Mouse (Mus musculus) intestine, embryonic 16.5 days (tissue): ENCODE data around the gene Errfi1. TPM values are rescaled to one million over a fixed set of nuclear protein-coding genes. Genes with fewer than 3 reads are reported as not detected.

Source experiments
- ATAC-seq: fragments of 200-750 bp; cut with Nextera tagmentation; 2 replicates; pipeline ENCODE4 v1.8.0; 2017; ENCODE audit warnings: moderate TSS enrichment, moderate library complexity
- H3K27ac ChIP-seq: fragments of 300-500 bp; sonication (generic); 2 replicates; pipeline ENCODE4 v1.5.1; 2014; ENCODE audit warnings: mild to moderate bottlenecking, low read length
- H3K27me3 ChIP-seq: fragments of 300-500 bp; sonication (generic); replicated peaks from 2 replicates; pipeline ENCODE4 v1.6.1; 2014; ENCODE audit warnings: low read length, control low read depth, mixed read lengths; ENCODE audit not compliant: control insufficient read depth, insufficient read depth
- H3K36me3 ChIP-seq: fragments of 300-500 bp; sonication (generic); 2 replicates; pipeline ENCODE4 v1.6.1; 2014; ENCODE audit warnings: low read length, control low read depth; ENCODE audit not compliant: control insufficient read depth, insufficient read depth
- H3K4me1 ChIP-seq: fragments of 300-500 bp; sonication (generic); 2 replicates; pipeline ENCODE4 v1.6.1; 2014; ENCODE audit warnings: low read length, control low read depth, mixed read lengths; ENCODE audit not compliant: control insufficient read depth, insufficient read depth
- H3K4me2 ChIP-seq: fragments of 300-500 bp; sonication (generic); 2 replicates; pipeline ENCODE4 v1.6.1; 2014; ENCODE audit warnings: low read depth, low read length, control low read depth
- H3K4me3 ChIP-seq: fragments of 300-500 bp; sonication (generic); 2 replicates; pipeline ENCODE4 v1.5.1; 2014; ENCODE audit warnings: mild to moderate bottlenecking, low read length
- H3K9ac ChIP-seq: fragments of 300-500 bp; sonication (generic); 2 replicates; pipeline ENCODE4 v1.6.1; 2014; ENCODE audit warnings: low read depth, low read length
- H3K9me3 ChIP-seq: fragments of 300-500 bp; sonication (generic); 2 replicates; pipeline ENCODE4 v1.6.1; 2016; ENCODE audit warnings: low read length, control low read depth; ENCODE audit not compliant: control insufficient read depth
- WGBS: fragments of 180-500 bp; shearing (Covaris S2); extraction: QIAGEN DNeasy Blood & Tissue Kit; methylation state at CpG from one replicate; pipeline ENCODE4 v1.1.7; 2014; 5-methylcytosine and 5-hydroxymethylcytosine counted together
- polyA plus RNA-seq: library from polyadenylated mRNA; unstranded; fragments of >200 nt; fragmentation: Nextera tagmentation; extraction: Ambion mirVana; gene quantifications from 2 replicates; pipeline ENCODE4 v1.2.1, GENCODE M21; 2015

Errfi1 gene
- polyA plus RNA-seq, 1 experiment from 2014 or later, result 28.0 TPM

GRCm38 (mm10) chr4:150913743-150914142 lies 60.0 kb downstream of the Errfi1 start:
- Histone ChIP-seq H3K4me3 (peak overlapping the region; percentile 75), H3K4me2 (peak overlapping the region; percentile 72), H3K27me3 (no peaks in the 10 kb centered on the region), H3K27ac (peak overlapping the region; percentile 91), H3K9ac (peak overlapping the region; percentile 89), H3K4me1 (peaks cover 13% of the 10 kb centered on the region), H3K9me3 (no peaks in the 10 kb centered on the region), H3K36me3 (no peaks in the 10 kb centered on the region)
- 12% methylated on average over 12 of the region's 12 CpGs for WGBS
- ATAC-seq, result no peak

GRCm38 (mm10) chr4:150914290-150914733 lies 60.6 kb downstream of the Errfi1 start, which contains the start of the genes Park7 and Tnfrsf9:
Gene Park7 (minus strand): TSS chr4:150914437.
Gene Tnfrsf9 (plus strand): TSS chr4:150914562.
- ATAC-seq, result peak; percentile 89
- no peaks in the 10 kb centered on the region for H3K27me3 ChIP-seq
- under 1% methylated on average over 48 of the region's 48 CpGs for WGBS
- peak within 1 kb of the TSS; percentile 75 for H3K4me3 ChIP-seq
- H3K4me2 ChIP-seq, result peak within 1 kb of the TSS; percentile 72
- H3K36me3 ChIP-seq, result no peaks in the 10 kb centered on the region
- peak within 1 kb of the TSS; percentile 89 for H3K9ac ChIP-seq
- H3K4me1 ChIP-seq, result peaks cover 9% of the 10 kb centered on the region
- H3K9me3 ChIP-seq, result no peaks in the 10 kb centered on the region
- peak within 1 kb of the TSS; percentile 91 for H3K27ac ChIP-seq

GRCm38 (mm10) chr4:150915181-150915906 lies 61.6 kb downstream of the Errfi1 start:
- Histone ChIP-seq H3K27me3 (no peaks in the 10 kb centered on the region), H3K27ac (peak overlapping the region; percentile 91; the same call in 1 of the 2 replicates), H3K9me3 (no peaks in the 10 kb centered on the region), H3K4me1 (peaks cover 9% of the 10 kb centered on the region), H3K4me2 (peak overlapping the region; percentile 72), H3K4me3 (peak overlapping the region; percentile 75), H3K9ac (peak overlapping the region; percentile 89), H3K36me3 (no peaks in the 10 kb centered on the region)
- no peak for ATAC-seq
- WGBS, result 52% methylated on average over 10 of the region's 10 CpGs

- no peak for ATAC-seq
- H3K4me3 ChIP-seq, result no peak overlapping the region
- no peak overlapping the region for H3K9ac ChIP-seq
- H3K36me3 ChIP-seq, result no peaks in the 10 kb centered on the region
- H3K9me3 ChIP-seq, result no peaks in the 10 kb centered on the region
- H3K27me3 ChIP-seq, result no peaks in the 10 kb centered on the region
- WGBS, result 72% methylated on average over 8 of the region's 8 CpGs
- no peak overlapping the region for H3K27ac ChIP-seq
- no peak overlapping the region for H3K4me2 ChIP-seq
- peaks cover 9% of the 10 kb centered on the region for H3K4me1 ChIP-seq
Observed at GRCm38 (mm10) chr4:150917336-150918027, 63.8 kb downstream of the Errfi1 start.

Other genes with a start within 250 kb of the Errfi1 start
- 0.93 and 1.0 TPM in 2 replicates for gene Slc45a1, start 201.7 kb upstream of the Errfi1 start, polyA plus RNA-seq
- gene Park7, start 60.5 kb downstream of the Errfi1 start, polyA plus RNA-seq, result 390 and 416 TPM in 2 replicates
- 2.4 and 2.5 TPM in 2 replicates for gene Tnfrsf9, start 60.6 kb downstream of the Errfi1 start, polyA plus RNA-seq
- gene Uts2, start 143.2 kb downstream of the Errfi1 start, polyA plus RNA-seq, result not detected in 2 replicates
- gene Per3, start 190.7 kb downstream of the Errfi1 start, polyA plus RNA-seq, result 3.1 and 3.7 TPM in 2 replicates
- 122 TPM in 2 replicates for gene Vamp3, start 204.0 kb downstream of the Errfi1 start, polyA plus RNA-seq
- not detected in 2 replicates for gene Gm13090, start 235.7 kb downstream of the Errfi1 start, polyA plus RNA-seq